Mouse (Mus musculus) embryonic fibroblast, embryonic 13.5 days (primary cell): ENCODE results near the gene Dusp2.

Experiments
- CTCF ChIP-seq: IDR thresholded peaks from 2 replicates; pipeline ENCODE4 v1.5.1; 2011; ENCODE audit warnings: mild to moderate bottlenecking, control low read depth, low read length, moderate library complexity, borderline replicate concordance; ENCODE audit not compliant: insufficient read depth
- POLR2A ChIP-seq: IDR thresholded peaks from 2 replicates; pipeline ENCODE4 v1.6.1; 2011; ENCODE audit warnings: low read depth, mild to moderate bottlenecking, control low read depth, low read length, moderate library complexity

GRCm38 (mm10) chr2:127378611-127378990 is 42.6 kb downstream of the Dusp2 start:
- TF ChIP-seq POLR2A (no peak), CTCF (no peak)
